Mouse (Mus musculus) kidney, postnatal 0 days (tissue): ENCODE results near the gene Ddx50. TPM values are rescaled to one million over a fixed set of nuclear protein-coding genes. Genes with fewer than 3 reads are reported as not detected.

ENCODE experiments used
- ATAC-seq: fragments of 200-750 bp; cut with Nextera tagmentation; replicated peaks from 2 replicates; pipeline ENCODE4 v1.8.0; 2017; ENCODE audit warnings: low read depth, moderate number of reproducible peaks, moderate TSS enrichment, moderate library complexity; ENCODE audit not compliant: low FRiP score
- DNase-seq: peaks from one replicate; pipeline ENCODE4 v3.0.0-alpha.2; 2016; ENCODE audit warnings: low spot score
- H3K27ac ChIP-seq: fragments of 300-500 bp; sonication (generic); 2 replicates; pipeline ENCODE4 v1.5.1; 2014; ENCODE audit warnings: mild to moderate bottlenecking
- H3K27me3 ChIP-seq: fragments of 300-500 bp; sonication (generic); 2 replicates; pipeline ENCODE4 v1.6.1; 2014; ENCODE audit warnings: low read length, mixed read lengths; ENCODE audit not compliant: insufficient read depth
- H3K36me3 ChIP-seq: fragments of 300-500 bp; sonication (generic); 2 replicates; pipeline ENCODE4 v1.6.1; 2014; ENCODE audit warnings: low read length, mixed read lengths; ENCODE audit not compliant: insufficient read depth
- H3K4me1 ChIP-seq: fragments of 300-500 bp; sonication (generic); replicated peaks from 2 replicates; pipeline ENCODE4 v1.6.1; 2014; ENCODE audit warnings: antibody characterized with exemption, low read length, mixed read lengths; ENCODE audit not compliant: insufficient read depth
- H3K4me2 ChIP-seq: fragments of 300-500 bp; sonication (generic); 2 replicates; pipeline ENCODE4 v1.6.1; 2014; ENCODE audit warnings: mild to moderate bottlenecking, low read length, moderate library complexity, mixed read lengths
- H3K4me3 ChIP-seq: fragments of 300-500 bp; sonication (generic); replicated peaks from 2 replicates; pipeline ENCODE4 v1.5.1; 2014; ENCODE audit warnings: low read depth, low read length
- H3K9ac ChIP-seq: fragments of 300-500 bp; sonication (generic); 2 replicates; pipeline ENCODE4 v1.6.1; 2014; ENCODE audit warnings: low read depth, low read length
- H3K9me3 ChIP-seq: fragments of 300-500 bp; sonication (generic); replicated peaks from 2 replicates; pipeline ENCODE4 v1.6.1; 2016; ENCODE audit warnings: low read length, inconsistent platforms, mixed read lengths
- CTCF ChIP-seq: IDR thresholded peaks from 2 replicates; pipeline ENCODE4 v1.5.1; 2016; ENCODE audit warnings: antibody characterized with exemption, low read depth, mild to moderate bottlenecking, moderate library complexity
- whole genome bisulfite sequencing: fragments of 180-500 bp; shearing (Covaris S2); extraction: QIAGEN DNeasy Blood & Tissue Kit; methylation state at CpG from one replicate; pipeline ENCODE4 v1.1.7; 2014; 5-methylcytosine and 5-hydroxymethylcytosine counted together
- polyA plus RNA-seq: library from polyadenylated mRNA; unstranded; fragments of >200 nt; fragmentation: Nextera tagmentation; extraction: Ambion mirVana; gene quantifications from 2 replicates; pipeline ENCODE4 v1.2.1, GENCODE M21; 2015

Gene Ddx50
- polyA plus RNA-seq, 1 experiment from 2014 or later: 107 TPM

DNA sequence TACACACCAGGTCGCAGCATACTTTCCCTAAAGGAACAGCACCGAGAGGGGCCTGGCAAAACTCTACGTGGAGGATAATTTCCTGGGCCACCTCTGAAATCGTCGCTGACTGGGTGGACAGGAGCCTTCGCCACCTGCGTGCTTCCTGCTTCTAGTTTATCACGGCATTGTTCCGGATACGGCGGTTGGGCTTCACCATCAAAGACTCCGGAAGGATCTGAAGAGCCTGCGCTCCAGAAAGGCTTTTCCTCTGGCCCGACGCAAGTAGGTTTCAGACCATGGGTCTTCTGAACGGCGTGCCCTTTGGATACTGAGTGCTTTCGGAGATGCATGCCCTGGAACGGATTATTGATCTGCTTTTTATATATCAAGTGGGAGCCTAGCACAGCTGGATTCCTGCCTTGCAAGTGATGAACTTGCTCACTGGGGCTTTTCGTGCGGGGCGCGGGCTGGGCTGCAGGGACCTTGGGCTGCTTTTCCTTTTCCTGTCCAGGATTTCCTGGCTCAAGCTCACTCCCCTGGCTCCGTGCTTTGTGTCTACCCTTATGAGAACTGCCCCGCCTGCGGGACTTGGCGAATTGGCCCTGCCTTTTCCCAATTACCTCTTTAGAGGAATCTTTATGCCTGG is 14.1 kb upstream of the Ddx50 start:
- DNase-seq (peak; percentile 51), ATAC-seq (no peak)
- TF ChIP-seq CTCF: no peak
- H3K4me3 ChIP-seq: 0 out of 2 replicates have a peak overlapping the region, but pooled peaks have one; percentile 8
- peak overlapping the region; percentile 9; the same call in 1 of the 2 replicates for H3K27ac ChIP-seq
- WGBS: 55% methylated on average over 27 of the region's 27 CpGs
- peak overlapping the region; percentile 39 for H3K4me2 ChIP-seq
- H3K27me3 ChIP-seq: no peaks in the 10 kb centered on the region
- no peaks in the 10 kb centered on the region for H3K4me1 ChIP-seq
- H3K9me3 ChIP-seq: no peaks in the 10 kb centered on the region
- no peaks in the 10 kb centered on the region for H3K36me3 ChIP-seq
- peak overlapping the region; percentile 43; the same call in 1 of the 2 replicates for H3K9ac ChIP-seq

DNA sequence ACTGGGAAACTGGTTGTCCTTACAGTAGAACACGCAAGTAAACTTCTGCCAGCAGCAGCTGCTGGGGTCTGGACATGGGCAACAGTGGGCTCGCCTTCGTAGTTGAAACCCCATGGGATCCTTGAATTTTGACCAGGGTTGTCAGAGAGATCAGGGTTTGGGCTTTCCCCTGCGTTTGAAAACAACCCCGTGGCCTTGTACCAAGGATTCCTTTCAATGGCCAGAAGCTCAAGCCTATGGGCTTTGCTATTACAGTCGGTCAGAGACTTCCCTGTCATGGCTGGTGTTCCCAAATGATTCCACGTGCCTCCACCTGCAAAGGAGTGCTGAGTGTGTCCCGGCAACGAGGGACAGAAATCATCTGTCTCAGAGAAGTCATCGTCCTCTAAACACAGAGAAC is 13.2 kb upstream of the Ddx50 start:
- Histone ChIP-seq H3K4me2 (no peak overlapping the region), H3K27ac (no peak overlapping the region), H3K9ac (no peak overlapping the region), H3K4me1 (no peaks in the 10 kb centered on the region), H3K4me3 (no peak overlapping the region), H3K27me3 (no peaks in the 10 kb centered on the region), H3K9me3 (no peaks in the 10 kb centered on the region), H3K36me3 (no peaks in the 10 kb centered on the region)
- no peak for ATAC-seq
- 75% methylated on average over 10 of the region's 10 CpGs for WGBS
- TF ChIP-seq CTCF: no peak
- no peak for DNase-seq

DNA sequence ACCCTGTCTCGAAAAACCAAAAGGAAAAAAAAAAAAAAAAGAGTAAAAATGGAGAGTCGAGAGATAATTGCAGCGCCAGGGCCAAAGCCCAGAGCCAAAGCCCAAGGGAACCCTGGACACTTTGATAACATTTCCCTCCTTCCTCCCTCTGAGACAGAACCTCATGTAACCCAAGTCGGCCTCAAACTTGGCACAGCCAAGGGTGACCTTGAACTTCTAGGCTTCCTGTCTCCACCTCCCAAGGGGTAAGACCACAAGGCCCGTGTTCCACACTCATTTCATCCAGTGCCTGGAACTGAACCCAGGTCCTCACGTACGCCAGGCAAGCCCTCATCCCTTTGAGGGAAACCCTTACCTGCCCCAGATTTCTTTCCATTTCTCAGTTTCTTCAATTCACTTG is 5.7 kb upstream of the Ddx50 start:
- H3K4me3 ChIP-seq: no peak overlapping the region
- H3K4me2 ChIP-seq: no peak overlapping the region
- H3K27me3 ChIP-seq: no peaks in the 10 kb centered on the region
- DNase-seq: no peak
- no peak overlapping the region for H3K9ac ChIP-seq
- H3K9me3 ChIP-seq: no peaks in the 10 kb centered on the region
- H3K36me3 ChIP-seq: no peaks in the 10 kb centered on the region
- TF ChIP-seq CTCF: no peak
- WGBS: 82% methylated on average over 6 of the region's 7 CpGs
- no peaks in the 10 kb centered on the region for H3K4me1 ChIP-seq
- ATAC-seq: no peak
- no peak overlapping the region for H3K27ac ChIP-seq

DNA sequence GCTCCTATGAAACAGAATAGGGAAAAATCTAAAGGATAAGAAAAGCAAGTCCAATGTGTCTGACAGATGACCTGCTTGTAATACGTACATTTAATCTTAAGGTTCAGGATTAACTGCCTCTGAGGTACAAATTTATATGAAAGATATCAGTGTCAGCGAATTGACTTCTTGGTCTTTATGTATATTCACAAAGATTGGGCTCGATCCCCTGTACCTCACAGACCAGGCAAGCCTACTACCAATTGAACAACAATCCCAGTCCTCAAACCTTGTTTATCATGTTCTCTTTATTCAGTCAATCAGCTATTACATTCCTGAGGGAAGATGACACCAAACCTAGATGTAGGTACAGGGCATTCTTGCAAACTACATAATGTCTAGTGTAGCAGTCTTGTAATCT is 943 bp upstream of the Ddx50 start:
- ATAC-seq (no peak), DNase-seq (no peak)
- Histone ChIP-seq H3K27me3 (no peaks in the 10 kb centered on the region), H3K4me3 (peak overlapping the region; percentile 98), H3K4me1 (0 out of 2 replicates have a peak, but pooled peaks cover 6% of the 10 kb centered on the region), H3K9me3 (no peaks in the 10 kb centered on the region), H3K27ac (peak overlapping the region; percentile 95), H3K4me2 (peak overlapping the region; percentile 55), H3K36me3 (no peaks in the 10 kb centered on the region), H3K9ac (peak overlapping the region; percentile 35)
- TF ChIP-seq CTCF: no peak
- 13% methylated on average over 3 of the region's 3 CpGs for WGBS

DNA sequence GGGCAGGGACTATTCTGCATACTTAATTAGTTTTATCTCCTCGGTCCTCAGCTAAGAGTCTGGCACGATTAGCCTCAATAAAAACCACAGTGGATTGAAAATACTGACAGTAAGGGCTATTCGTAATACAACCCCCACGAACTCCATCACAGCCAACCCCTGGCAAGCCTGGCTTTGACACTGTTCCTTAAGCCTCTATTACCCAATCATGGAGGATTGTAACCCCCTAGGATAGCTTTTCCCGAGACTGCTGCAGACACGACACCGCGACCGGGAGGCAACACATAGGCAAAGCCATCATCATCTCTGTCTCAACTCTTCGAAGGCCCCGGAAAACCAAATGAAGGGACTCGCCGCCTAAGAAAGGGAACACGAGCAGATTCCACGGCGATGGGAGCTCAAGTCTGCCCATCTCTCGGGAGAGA is 648 bp downstream of the Ddx50 start:
- peak overlapping the region; percentile 98 for H3K4me3 ChIP-seq
- peak overlapping the region; percentile 93 for H3K9ac ChIP-seq
- 0 out of 2 replicates have a peak, but pooled peaks cover 6% of the 10 kb centered on the region for H3K4me1 ChIP-seq
- DNase-seq (peak; percentile 56), ATAC-seq (no peak)
- H3K27me3 ChIP-seq: no peaks in the 10 kb centered on the region
- H3K4me2 ChIP-seq: peak overlapping the region; percentile 84
- WGBS: under 1% methylated on average over 17 of the region's 17 CpGs
- H3K27ac ChIP-seq: peak overlapping the region; percentile 95
- no peak for TF ChIP-seq CTCF
- H3K9me3 ChIP-seq: no peaks in the 10 kb centered on the region
- no peaks in the 10 kb centered on the region for H3K36me3 ChIP-seq

DNA sequence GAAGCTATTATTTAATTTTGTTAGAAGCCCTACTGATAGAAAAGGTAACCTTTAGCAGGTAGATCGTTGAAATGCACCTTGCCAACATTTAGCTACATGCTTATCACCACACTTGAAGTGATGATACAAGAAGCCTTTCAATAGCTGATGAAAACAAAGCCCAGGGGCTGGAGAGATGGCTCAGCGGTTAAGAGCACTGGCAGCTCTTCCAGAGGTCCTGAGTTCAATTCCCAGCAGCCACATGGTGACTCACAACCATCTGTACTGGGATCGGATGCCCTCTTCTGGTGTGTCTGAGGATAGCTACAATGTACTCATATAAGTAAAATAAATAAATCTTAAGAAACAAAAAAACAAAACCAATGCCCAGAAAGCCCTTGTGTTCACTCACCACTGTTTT is 46.9 kb downstream of the Ddx50 start:
- H3K4me2 ChIP-seq: no peak overlapping the region
- no peaks in the 10 kb centered on the region for H3K27me3 ChIP-seq
- no peak overlapping the region for H3K4me3 ChIP-seq
- DNase-seq (no peak), ATAC-seq (no peak)
- H3K4me1 ChIP-seq: peaks cover 6% of the 10 kb centered on the region; the same call in 1 of the 2 replicates
- 88% methylated on average over 3 of the region's 3 CpGs for WGBS
- TF ChIP-seq CTCF: no peak
- H3K36me3 ChIP-seq: no peaks in the 10 kb centered on the region
- H3K27ac ChIP-seq: no peak overlapping the region
- no peak overlapping the region for H3K9ac ChIP-seq
- no peaks in the 10 kb centered on the region for H3K9me3 ChIP-seq
